Mouse (Mus musculus): ENCODE measurements at regions not wholly inside any gene's neighbourhood (a gene's known extent, or its start where the extent isn't known, plus 50 kb on each side); places are given as distances from the start of the nearest gene placed in this dataset.

- TF ChIP-seq POLR2A (IDR thresholded peaks at IDR 0.05; ENCODE audit: insufficient read depth, low read length) (no peak), CTCF (IDR thresholded peaks at IDR 0.05; ENCODE audit: low read depth, low read length) (no peak), EP300 (IDR thresholded peaks at IDR 0.05; ENCODE audit: insufficient read depth, low read depth, low read length) (no peak)
Observed at GRCm38 (mm10) chrX:19160275-19160930, 320.7 kb downstream of the Tex13c3 start.
